Mouse (Mus musculus) thymus, postnatal 25 days (tissue): Measurements from ENCODE around the gene Nsa2.
"Not testable (repeated sequence)": the region's sequence is repeated elsewhere in the genome, so short reads cannot be mapped to it uniquely, and the experiment has no call there.

Source experiments
- DNase-seq: peaks from one replicate; pipeline ENCODE4 v3.0.0; 2022

Gene Nsa2

DNA sequence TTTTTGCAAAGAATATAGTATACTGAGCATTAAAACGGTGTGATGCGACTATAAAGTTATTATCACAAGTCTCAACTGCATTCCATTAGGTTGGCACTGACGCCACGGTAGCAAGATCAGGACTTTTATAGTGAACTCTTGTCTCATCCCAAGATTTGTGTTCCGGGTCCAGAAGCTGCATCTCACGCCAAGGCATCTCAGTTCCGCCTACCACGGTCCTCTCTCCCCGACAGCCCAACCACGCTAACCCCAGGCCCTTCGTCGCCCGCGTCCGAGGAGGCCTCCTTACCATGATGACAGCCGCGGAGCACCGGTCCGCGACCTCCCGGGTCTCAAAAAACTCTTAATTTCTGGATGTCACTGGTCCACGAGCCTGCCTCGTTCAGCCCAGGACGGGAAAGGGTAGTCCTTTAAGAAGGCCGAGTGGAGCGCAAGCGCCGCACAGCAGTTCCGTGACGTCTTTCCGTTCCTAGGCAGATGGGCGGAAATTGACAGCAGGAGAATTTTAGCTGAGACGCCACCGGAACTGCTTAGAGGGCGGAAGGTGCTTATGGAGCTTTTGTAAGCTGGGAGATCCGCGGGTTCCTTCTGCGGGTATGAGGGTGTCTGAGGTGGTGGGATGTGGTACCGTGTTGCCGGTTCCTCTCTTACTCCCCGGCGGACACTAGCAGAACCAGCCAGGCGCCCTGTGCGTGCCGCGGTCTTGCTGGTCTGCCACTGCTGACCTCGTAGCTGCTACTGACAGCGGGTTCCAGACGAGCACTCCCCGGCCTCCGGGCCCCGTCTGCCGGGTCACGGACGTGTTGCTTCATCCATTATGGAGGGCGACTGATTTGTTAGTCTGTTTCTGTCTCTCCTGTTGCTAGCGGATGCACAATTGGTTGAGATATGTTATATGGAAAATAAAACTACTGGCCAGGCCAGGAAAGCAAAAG is at the start of gene Nsa2, which contains the start of gene Gfm2:
TSS of gene Nsa2 (minus strand) at position 472 of the 935 bp plus-strand sequence.
TSS of gene Gfm2 (plus strand) at position 472 of the 935 bp plus-strand sequence.
- DNase-seq: peak; percentile 90

DNA sequence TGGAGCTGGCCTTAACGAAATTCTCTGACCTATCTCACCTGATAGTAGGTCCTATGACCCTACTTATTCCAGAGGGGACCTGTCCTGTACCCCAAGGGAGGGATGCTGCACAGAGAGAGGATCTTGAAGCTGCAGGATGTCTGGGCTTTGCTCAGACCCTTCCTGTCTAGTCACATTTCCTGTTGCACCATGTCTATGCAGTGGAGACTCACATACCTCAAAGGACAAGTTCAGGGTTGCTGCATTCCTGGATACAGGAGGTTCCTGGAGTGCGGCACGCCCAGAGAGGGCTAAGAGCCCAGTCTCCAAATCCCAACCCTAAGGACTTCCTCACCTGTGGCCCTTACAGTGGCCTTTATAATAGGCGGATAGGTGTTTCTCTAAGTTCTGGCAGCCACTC is 48.6 kb upstream of the Nsa2 start:
- no peak for DNase-seq

DNA sequence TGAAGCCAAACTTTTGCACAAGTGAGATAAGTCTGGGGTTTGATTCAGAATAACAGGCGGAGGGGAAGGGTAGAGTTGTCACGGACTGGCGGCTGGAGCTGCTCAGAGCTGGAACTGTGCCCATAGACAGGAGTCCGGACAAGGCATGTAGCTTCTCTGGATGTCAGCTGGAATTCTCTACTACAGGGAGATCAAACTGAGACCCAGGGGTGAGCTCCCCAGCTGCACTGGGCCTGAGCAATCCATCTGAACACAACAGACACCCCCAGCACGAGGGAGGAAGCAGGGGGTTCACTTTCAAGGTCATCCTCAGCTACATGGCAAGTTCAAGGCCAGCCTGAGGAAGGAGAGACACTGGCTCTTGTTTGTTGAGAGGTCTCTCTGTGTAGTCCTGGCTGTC is 46.9 kb upstream of the Nsa2 start:
- no peak for DNase-seq

DNA sequence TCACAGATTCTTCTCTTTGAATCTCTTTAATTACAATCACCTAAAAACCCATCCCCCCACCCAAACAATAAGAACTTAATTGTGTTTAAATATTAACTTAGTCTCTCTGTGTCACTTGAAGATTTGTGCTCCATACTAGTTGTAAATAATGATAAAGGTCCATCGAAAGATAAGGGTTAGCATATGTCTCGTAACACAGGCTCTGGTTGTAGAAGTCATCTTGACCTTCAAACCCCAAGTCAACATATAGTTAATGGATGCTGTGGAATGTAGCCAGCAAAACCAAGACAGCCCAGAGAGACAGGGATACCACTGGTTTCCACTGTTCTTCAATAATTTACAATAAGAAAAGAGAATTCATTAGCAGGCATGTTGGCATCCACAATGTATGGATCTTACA is 46.4 kb upstream of the Nsa2 start:
- DNase-seq: no peak

DNA sequence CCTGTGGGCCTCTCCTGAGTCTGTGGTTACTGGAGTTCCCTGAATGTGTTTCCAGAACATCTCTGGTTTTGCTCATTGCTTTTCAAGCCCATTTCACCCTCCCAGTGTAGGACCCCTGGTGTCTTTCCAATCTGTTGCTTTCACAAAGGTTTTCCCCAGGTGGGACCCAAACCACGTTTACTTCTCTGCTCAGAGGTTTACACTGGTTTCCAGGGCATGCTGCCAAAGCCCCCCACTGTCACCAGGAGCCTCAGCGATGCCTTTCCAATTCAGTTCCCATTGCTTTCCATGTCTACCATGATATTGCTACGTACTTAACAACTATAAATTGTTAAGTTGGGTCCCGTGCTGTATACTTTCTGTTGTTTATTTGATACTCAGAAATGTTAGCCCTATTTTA is 45.1 kb upstream of the Nsa2 start:
- no peak for DNase-seq

DNA sequence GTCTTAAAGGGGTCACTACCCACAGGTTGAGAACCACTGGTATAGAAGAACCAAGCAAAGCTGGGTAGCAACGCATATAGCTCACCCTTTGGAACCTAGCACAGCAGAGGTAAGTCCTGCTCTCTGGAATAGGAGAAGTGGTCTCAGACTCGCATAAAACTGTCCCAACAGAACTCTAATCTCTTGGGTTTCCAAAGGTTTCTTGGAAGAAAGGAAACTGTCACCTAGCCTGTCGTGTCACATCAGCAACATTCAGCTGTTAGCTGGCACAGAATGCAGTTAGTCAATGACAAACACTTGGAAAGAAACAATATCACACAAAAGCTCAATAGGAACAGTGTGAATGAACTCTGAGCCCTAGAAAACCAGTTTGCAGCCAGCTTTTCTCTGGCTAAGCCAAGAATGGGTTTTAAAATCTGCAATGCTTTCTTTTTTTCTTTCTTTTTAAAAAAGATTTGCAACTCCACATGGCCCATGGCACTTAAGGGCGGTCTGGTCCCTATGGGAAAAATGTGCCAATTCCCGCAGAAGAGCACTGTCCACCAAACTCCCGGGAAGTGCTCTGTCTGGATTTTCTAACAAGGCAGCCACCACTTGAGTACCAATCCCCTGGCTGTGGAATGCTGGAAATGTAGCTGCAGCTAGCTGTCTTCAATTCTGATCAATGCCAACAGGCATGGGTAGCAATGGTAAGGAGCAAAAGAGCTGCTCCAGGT is 42.5 kb upstream of the Nsa2 start:
- DNase-seq: no peak

DNA sequence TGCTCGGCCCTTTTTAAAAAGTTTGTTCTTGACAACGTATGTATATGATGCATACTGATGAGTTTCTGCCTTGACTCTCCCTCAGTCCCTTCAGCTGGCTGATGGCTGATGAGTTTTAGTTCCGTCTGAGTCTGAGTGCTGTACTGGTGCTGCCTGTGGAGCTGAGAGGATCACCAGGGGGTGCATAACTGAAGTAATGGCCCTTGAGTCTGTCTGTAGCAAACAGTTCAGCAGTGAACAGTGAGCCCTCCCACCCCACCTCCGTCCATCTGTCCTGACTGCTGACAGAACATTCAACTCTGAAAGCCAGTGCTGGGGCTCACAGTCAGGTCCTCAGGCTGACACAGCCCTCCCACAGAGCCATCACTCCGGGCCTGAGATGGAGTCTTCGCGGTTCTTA is 41.2 kb upstream of the Nsa2 start:
- no peak for DNase-seq

DNA sequence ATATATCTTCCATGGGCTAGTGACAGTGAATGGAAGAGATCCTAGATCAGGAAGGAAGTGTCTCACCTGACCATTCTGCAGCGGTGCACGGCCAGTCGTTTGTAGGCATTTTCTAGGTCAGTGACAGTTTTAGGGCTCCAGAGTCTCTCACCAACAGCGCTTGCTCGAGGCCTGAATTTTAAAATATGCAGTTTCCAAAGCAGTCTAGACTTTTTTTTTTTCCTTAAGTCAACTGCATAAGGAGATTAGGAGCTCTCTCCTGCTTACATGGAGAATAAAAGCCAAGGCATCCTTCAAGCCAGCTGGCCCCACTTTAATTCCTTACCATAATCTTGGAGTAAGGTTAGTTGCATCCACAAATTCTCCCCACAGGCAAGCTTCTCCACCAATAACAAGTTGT is 39.0 kb upstream of the Nsa2 start:
- DNase-seq: no peak

DNA sequence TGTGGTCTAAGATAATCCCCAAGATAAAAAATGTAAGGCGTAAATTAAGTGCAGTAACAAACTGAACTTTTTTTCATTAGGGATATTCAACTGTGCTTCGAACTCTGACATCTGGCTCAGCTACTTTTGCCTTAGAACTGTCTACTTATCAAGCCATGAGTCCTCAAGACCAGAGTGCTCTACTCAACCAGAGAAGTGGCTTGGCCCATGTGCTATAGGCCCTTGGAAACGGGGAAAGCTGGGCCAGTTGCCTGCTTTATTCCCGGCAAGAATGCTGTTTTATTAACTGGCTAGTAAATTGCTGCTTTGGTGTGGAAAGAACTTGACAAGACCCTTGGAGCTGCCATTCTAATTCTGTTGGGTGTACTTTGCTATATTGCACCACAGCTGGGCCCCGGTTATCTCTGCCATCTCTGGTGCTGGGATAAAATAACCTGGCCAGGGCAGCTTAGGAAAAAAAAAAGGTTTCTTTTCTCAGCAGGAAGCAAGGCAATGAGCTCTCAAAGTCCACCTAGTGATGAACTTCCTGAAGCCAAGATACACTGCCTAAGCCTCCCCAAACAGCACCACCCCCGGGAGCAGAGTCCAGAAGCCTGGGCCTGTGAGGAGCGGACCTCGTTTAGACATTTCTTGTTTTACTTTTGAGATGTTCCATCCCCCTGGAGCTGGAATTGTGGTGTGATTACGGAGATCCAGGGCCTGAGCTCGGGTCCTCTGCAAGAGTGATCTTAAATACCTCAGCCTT is 38.0 kb upstream of the Nsa2 start:
- no peak for DNase-seq

DNA sequence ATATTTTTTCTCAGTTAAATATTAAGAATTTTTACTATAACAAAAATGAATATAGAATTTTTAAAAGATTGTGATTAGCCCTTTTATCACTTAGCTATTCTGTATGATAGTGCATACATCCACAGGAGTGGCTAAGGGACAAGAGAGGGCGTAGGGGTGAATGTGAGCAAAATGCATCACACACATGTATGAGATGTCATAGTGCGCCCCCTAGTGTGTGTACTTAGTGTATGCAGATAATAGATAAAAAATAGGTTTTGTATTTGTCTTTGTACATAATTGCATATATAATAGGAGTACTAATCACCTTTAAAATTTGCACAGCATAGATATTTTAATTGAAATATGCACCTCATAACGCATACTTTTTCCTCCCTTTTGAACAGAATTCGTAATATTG is 8.1 kb upstream of the Nsa2 start:
- DNase-seq: peak; percentile 43

DNA sequence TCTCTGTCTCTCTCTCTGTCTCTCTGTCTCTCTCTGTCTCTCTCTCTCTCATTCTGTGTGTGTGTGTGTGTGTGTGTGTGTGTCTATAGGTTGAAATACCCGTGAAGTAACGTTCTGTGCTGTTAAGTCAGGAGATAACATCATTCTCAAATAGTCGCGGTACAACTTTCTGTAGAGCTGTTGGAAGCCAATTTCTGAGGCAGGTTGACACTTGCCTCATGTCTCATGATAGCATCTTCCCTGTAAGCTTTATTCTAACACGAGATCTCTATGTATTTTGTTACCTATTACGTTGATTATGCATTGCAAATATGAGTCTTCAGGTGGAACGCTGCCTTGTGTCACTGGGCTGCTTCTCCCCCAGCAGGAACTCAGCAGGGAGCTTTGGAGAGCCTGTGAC is 4.6 kb upstream of the Nsa2 start:
- no peak for DNase-seq

DNA sequence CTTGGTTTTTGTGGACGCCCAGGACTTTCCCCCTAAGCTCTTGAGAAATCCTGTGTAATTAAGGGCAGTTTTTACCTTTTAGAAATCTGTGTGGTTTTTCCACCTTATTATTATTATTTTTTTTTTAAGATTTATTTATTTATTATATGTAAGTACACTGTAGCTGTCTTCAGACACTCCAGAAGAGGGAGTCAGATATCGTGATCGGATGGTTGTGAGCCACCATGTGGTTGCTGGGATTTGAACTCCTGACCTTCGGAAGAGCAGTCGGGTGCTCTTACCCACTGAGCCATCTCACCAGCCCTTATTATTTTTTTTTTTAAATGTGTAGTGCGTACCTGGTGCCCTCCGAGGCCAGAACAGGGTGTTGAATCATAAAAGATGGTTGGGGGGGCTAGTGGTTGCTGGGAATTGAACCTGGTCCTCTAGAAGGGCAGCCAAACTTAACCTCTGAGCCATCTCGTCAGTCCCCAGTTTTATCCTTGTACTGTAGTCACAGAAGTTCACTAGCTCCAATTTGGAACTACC is 731 bp upstream of the Nsa2 start:
- not testable (repeated sequence) for DNase-seq

DNA sequence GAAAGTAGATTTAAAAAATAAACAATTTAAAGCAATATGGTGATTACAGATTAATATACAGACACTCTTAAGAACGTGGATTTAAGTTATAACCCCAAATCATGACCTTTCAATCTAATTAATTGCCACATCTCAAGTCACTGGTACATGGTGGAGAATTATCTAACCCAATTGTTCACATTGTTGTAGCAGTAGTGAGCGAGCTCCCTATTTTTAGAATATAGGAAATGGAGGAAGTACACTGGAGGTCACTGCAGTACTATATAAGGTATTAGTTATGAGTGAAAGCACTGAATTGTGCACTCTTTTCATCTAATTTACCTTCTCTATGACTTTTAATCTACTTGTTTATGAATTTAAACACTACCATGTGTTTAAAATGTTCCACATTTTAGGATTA is 7.3 kb downstream of the Nsa2 start:
- DNase-seq: not testable (repeated sequence)

DNA sequence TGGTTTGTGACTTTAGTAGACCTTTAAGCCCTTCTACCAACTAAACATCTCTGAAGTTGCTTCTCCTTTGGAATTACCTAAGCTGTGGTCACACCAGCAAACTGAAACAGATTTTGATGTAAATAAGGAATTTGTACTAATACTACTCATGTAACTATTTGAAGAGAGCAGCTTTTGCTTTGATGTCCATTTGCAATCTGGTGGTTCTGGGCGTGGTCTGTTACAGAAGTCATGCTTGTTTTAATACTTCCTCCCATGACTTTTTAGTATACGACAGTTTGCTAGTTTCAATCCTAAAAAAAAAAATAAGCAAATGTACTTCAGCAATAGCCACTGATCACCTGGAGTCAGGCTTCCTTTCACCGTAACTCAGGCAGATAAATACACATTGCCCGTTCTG is 8.1 kb downstream of the Nsa2 start:
- not testable (repeated sequence) for DNase-seq

DNA sequence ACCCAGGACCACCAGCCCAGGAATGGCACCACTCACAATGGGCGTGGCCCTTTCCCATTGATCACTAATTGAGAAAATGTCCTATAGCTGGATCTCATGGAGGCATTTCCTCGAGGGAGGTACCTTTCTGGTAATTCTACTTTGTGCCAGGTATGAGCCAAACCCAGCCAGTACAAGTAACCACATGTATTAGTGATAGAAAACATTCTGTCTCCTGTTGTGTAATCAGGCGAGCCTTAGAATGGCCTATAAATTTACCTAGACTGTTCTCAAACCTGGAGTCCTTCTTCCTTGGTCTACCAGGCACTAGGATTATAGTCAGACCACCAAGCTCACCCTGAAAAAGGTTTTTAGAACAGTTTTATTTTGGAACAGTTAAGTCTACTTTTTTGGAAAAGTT is 16.4 kb downstream of the Nsa2 start:
- DNase-seq: no peak

DNA sequence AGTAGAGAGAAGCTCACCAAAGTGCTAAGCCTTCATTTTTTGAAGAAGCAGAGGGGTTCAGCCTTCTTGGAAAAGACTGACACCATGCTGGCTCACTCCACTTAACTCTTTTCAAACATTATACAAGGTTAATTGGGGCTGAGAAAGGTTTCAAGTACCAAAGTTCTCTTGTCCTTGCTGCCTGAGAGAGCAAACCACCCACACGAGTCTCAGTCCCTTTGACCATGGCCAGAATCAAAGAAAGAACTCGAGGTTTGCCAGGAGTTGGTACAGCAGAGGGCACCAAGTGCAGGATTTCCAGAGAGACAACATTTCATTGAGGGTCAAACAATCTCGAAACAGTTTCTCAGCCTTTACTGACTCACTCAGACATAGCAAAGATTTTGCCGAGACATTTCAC is 28.7 kb downstream of the Nsa2 start:
- no peak for DNase-seq

DNA sequence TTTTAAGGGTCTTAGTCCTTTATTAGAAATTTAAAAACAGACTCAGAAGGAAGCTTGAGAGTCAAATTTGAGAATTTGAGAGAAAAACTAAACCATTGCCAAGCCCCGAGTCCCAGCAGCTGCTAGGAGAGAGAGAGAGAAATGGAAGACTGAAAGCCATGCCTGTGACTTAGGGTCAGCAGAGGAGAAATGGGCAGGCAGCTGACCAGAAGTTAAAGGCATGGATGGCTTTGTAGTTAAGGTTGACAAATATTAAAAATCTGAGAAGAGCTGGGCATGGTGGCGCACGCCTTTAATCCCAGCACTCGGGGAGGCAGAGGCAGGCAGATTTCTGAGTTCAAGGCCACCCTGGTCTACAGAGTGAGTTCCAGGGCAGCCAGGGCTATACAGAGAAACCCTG is 30.0 kb downstream of the Nsa2 start:
- DNase-seq: not testable (repeated sequence)

DNA sequence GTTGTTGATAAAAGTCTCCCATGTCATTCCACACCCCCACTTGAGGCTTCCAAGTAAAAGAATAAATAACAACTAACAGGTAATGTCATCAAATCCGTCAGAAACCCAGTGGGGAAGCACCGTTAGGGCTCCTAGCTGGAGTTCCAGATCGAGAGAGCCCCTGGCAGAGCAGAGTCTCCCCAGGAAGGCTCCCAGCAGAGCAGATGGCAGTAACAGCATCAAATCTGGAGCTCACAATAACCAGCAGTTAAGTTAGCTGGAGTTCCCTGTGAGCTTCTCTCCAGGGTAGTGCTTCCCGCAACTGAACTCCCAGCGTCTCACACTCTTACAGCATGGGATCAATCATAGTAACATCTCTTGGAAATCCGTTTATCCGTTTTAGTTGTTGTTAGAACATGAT is 32.7 kb downstream of the Nsa2 start:
- no peak for DNase-seq

DNA sequence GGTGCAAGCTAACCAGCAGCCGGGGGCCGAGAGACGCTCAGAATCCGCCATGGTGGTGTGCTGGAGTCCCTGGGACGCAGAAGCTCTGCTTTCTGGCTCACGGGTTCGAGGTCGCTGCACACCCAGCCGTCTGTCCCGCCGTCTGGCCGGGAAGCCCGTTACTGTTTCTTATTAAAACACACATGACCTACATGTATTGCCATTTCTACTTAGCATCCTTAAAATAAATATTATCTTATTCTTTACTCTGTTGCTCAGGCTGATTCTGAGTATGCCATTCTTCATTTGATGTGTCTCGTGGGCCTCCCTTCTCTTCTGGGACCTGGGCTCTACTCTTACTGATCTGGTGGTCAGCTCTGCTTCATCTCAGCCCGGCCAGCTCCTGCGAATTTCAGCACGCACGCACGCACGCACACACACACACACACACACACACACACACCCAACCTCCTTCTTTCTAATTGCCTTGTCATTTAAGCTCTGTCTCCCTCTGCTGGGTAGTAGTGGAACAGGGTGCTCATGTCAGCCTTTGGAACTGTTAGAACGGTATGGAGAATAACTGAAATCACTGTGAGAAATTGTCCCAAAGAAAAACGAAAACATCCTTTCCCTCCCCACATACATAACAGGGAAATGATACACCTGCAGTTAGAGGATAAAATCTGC is 38.4 kb downstream of the Nsa2 start, which contains the start of gene Gm6169:
TSS of gene Gm6169 (minus strand) at position 51 of the 666 bp plus-strand sequence.
- peak; percentile 7 for DNase-seq

DNA sequence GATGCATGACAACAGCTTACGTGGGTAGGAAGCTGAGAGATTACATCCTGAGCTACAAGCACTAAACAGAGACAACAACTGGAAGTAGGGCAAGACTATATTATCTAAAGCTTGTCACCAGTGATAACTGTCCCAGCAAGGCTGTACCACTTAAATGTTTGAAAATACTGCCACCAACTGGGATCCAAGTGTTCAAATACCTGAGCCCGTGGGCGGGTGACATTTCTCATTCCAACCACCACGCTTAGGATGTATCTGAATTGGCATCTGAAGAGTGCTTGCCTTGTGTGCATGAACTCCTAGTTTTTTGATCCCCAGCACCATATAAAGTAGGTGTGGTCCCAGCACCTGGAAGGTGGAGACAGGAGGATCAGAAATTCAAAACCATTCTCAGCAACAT is 42.0 kb downstream of the Nsa2 start:
- DNase-seq: no peak

DNA sequence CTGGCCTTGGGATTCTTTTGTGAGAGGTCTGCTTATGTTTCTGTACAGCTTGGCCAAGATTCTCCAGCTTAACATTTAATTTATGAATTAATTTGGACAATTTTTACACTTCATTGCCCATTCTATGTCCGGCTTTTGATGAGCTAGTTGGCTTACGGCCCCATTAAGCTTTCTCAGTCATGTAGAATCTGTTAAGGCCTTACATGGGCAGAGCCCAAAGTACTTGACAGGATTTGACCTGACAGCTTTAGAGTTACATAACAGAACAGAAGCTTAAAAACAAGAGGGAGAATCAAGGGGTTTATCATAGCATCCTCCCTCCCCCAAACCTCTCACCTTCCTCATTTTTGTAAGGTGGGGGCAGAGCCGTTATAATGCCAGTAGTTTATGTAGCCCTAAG is 49.6 kb downstream of the Nsa2 start:
- no peak for DNase-seq

DNA sequence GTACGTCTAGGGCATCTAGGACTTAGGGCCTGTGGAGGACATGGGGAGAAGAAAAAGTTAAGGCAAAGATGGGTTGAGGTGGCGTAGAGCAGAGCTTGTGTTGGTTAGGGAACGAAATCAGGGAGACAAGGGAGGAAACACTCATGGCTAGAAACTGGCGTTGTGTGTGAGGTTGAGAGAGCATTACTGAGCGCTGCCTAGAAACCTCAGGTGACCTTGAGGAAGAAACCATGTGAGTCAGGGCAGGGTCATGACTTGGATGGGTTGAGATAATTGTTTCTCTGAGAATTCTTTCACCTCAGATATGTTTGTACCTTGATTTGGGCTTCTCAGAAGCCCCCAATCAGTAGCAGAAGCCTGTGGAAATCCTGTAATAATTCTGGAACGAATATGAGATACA is 50.3 kb downstream of the Nsa2 start:
- no peak for DNase-seq

DNA sequence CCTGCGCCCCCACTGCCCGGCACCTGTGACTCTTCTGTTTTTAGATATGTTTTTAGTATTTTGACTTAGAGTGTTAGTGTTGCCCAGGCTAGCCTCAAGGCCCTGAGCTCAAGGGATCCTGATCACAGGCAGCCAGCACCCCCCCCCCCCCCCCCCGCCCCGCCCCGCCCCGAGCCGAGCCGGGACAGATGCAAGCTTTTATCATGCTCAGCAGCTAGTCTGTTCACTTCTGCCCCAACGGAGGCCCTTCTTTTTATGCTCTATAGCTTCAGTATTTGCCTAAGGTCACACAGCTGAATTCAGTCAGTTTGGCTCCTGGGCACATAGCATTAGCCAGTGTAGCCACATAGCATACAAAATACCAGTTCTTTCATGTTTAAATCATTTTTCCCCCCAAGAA is 51.4 kb downstream of the Nsa2 start:
- DNase-seq: no peak
